Mouse (Mus musculus): ENCODE results near the gene Tax1bp1.

GRCm38 (mm10) chr6:52752832-52753231, 39.3 kb downstream of the Tax1bp1 start:
- TF ChIP-seq CTCF (IDR thresholded peaks at IDR 0.05; ENCODE audit: low read depth) (no peak), EP300 (IDR thresholded peaks at IDR 0.05; ENCODE audit: low read depth) (no peak)

Measured in liver, embryonic 14.5 days (tissue).